Mouse (Mus musculus) ES-Bruce4 (cell line): ENCODE data around the gene Kbtbd12. TPM values are rescaled to one million over a fixed set of nuclear protein-coding genes. Genes with fewer than 3 reads are reported as not detected.

Source experiments
- H3K27ac ChIP-seq: 2 replicates; pipeline ENCODE4 v1.5.1; 2012; ENCODE audit warnings: low read length, inconsistent platforms; ENCODE audit not compliant: insufficient read depth
- H3K27me3 ChIP-seq: 2 replicates; pipeline ENCODE4 v1.6.1; 2012; ENCODE audit warnings: mild to moderate bottlenecking, low read length, inconsistent platforms; ENCODE audit not compliant: control insufficient read depth, poor library complexity, insufficient read depth, severe bottlenecking
- H3K36me3 ChIP-seq: 2 replicates; pipeline ENCODE4 v1.6.1; 2012; ENCODE audit warnings: inconsistent platforms, mild to moderate bottlenecking, low read length, moderate library complexity; ENCODE audit not compliant: control insufficient read depth, poor library complexity, insufficient read depth, severe bottlenecking
- H3K4me1 ChIP-seq: one replicate; pipeline ENCODE4 v1.8.1; 2011; ENCODE audit warnings: low read length; ENCODE audit not compliant: control insufficient read depth, insufficient read depth
- H3K4me3 ChIP-seq: 2 replicates; pipeline ENCODE4 v1.5.1; 2011; ENCODE audit warnings: low read depth, mild to moderate bottlenecking, low read length
- H3K9ac ChIP-seq: 2 replicates; pipeline ENCODE4 v1.6.1; 2012; ENCODE audit warnings: low read depth, mild to moderate bottlenecking, inconsistent platforms; ENCODE audit not compliant: poor library complexity, severe bottlenecking
- H3K9me3 ChIP-seq: replicated peaks from 2 replicates; pipeline ENCODE4 v1.6.1; 2012; ENCODE audit warnings: mild to moderate bottlenecking, low read length, inconsistent platforms; ENCODE audit not compliant: control insufficient read depth, poor library complexity, insufficient read depth, severe bottlenecking
- CTCF ChIP-seq: IDR thresholded peaks from one replicate; pipeline ENCODE4 v1.8.1; 2011; ENCODE audit warnings: low read depth, low read length
- EP300 ChIP-seq: IDR thresholded peaks from 2 replicates; pipeline ENCODE4 v1.6.1; 2011; ENCODE audit warnings: low read depth, low read length; ENCODE audit not compliant: insufficient read depth
- POLR2A ChIP-seq: IDR thresholded peaks from one replicate; pipeline ENCODE4 v1.8.1; 2011; ENCODE audit warnings: low read length; ENCODE audit not compliant: insufficient read depth
- polyA plus RNA-seq: library from polyadenylated mRNA; stranded (reverse); fragments of >200 nt; gene quantifications from 2 replicates; pipeline ENCODE4 v1.2.4, GENCODE M21; 2011; ENCODE audit warnings: low read depth; ENCODE audit not compliant: missing spikeins, insufficient read depth, insufficient read length

Gene Kbtbd12
- polyA plus RNA-seq, 1 experiment: not detected

DNA sequence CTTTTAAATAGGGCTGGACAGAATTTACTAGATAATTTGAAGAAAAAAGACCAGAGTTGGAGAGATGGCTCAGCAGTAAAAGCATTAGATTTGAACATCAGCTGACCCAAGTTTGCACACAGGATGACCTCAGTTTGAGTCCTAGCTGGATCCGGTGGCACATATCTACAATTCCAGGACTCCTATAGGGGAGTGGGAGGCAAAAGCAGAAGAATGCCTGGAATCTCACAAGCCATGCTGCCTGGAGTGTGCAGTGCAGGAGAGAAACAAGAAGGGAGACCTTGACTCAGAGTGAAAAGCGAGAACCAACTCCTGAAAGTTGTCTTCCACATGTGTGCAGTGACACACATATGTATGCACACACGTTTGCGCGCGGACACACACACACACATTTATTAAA is 45.4 kb downstream of the Kbtbd12 start:
- no peak overlapping the region for H3K27ac ChIP-seq
- H3K4me3 ChIP-seq: no peak overlapping the region
- no peaks in the 10 kb centered on the region for H3K27me3 ChIP-seq
- no peaks in the 10 kb centered on the region for H3K9me3 ChIP-seq
- no peak for TF ChIP-seq POLR2A
- H3K36me3 ChIP-seq: no peaks in the 10 kb centered on the region
- no peak overlapping the region for H3K9ac ChIP-seq
- no peaks in the 10 kb centered on the region for H3K4me1 ChIP-seq

- H3K4me3 ChIP-seq: no peak overlapping the region
- H3K9me3 ChIP-seq: no peaks in the 10 kb centered on the region
- H3K36me3 ChIP-seq: no peaks in the 10 kb centered on the region
- H3K4me1 ChIP-seq: no peaks in the 10 kb centered on the region
- no peak overlapping the region for H3K9ac ChIP-seq
- H3K27me3 ChIP-seq: no peaks in the 10 kb centered on the region
- TF ChIP-seq EP300: no peak
- no peak for TF ChIP-seq POLR2A
- no peak overlapping the region for H3K27ac ChIP-seq
Observed at GRCm38 (mm10) chr6:88590231-88590630, 47.5 kb downstream of the Kbtbd12 start.

GRCm38 (mm10) chr6:88589517-88589916 is 48.2 kb downstream of the Kbtbd12 start:
- Histone ChIP-seq H3K4me1 (no peaks in the 10 kb centered on the region), H3K4me3 (no peak overlapping the region), H3K9ac (no peak overlapping the region), H3K36me3 (no peaks in the 10 kb centered on the region), H3K27ac (no peak overlapping the region), H3K27me3 (no peaks in the 10 kb centered on the region), H3K9me3 (no peaks in the 10 kb centered on the region)
- TF ChIP-seq POLR2A (no peak), CTCF (peak; percentile 30)

DNA sequence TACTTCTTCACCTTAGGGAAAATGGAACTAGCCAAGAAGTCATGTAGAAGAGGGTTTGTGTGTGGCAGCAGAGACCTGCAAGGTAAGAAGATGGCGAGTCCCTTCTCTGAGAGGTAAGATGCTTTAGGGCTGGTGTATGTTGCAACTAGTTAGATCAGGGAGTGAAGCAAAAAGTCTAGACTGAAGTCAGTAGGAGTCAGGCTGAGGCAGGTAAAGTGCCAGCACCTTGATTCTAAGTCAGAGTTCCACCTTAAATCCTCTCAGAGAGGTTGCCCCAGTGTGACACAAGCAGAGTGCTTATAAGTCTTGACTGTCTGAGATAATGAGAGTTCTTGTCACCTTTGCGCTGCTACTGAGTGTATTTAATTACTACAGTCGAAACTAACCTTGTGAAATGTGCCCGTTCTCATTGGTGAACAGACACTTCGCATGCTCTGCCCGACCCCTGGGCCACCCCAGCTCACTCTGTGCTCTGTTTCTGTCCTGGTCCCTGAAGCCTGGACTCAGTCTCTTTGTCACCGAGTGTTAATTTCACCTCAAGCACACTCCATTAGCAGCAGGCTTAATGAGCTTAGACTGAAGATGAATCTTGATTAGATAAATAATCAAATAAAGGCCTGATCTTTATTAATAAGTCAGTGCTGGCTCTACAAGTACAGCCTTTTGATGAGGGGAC is 49.0 kb downstream of the Kbtbd12 start:
- H3K4me1 ChIP-seq: no peaks in the 10 kb centered on the region
- H3K9ac ChIP-seq: no peak overlapping the region
- H3K36me3 ChIP-seq: no peaks in the 10 kb centered on the region
- no peak overlapping the region for H3K4me3 ChIP-seq
- H3K9me3 ChIP-seq: no peaks in the 10 kb centered on the region
- no peaks in the 10 kb centered on the region for H3K27me3 ChIP-seq
- TF ChIP-seq POLR2A: no peak
- no peak overlapping the region for H3K27ac ChIP-seq

DNA sequence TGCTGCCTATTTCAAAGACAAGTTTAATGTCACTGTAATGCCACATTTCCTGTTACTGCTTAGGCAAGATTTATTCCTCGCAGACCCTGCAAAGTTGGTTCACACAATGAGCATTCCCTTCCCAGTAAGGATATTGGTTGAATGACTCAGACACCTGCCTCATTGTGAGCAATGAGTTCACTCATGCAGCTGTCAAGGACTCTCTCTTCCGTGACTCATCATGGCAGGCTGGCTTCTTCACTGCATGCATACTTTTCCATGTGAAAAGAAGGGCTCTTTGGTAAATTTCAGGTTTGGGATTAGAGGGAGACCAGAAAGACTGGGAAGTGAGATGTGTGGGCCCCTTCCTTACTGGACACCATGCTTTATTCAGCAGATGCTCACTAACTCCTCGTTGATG is 50.7 kb downstream of the Kbtbd12 start:
- Histone ChIP-seq H3K4me1 (no peaks in the 10 kb centered on the region), H3K27ac (no peak overlapping the region), H3K9me3 (no peaks in the 10 kb centered on the region), H3K36me3 (no peaks in the 10 kb centered on the region), H3K4me3 (no peak overlapping the region), H3K27me3 (no peaks in the 10 kb centered on the region), H3K9ac (no peak overlapping the region)
- TF ChIP-seq CTCF: no peak
- TF ChIP-seq EP300: no peak
- no peak for TF ChIP-seq POLR2A

- H3K27ac ChIP-seq: no peak overlapping the region
- H3K9ac ChIP-seq: no peak overlapping the region
- H3K36me3 ChIP-seq: no peaks in the 10 kb centered on the region
- TF ChIP-seq CTCF (no peak), POLR2A (no peak)
- H3K9me3 ChIP-seq: no peaks in the 10 kb centered on the region
- H3K4me3 ChIP-seq: no peak overlapping the region
- no peaks in the 10 kb centered on the region for H3K4me1 ChIP-seq
- no peaks in the 10 kb centered on the region for H3K27me3 ChIP-seq
Observed at GRCm38 (mm10) chr6:88583950-88584349, 53.8 kb downstream of the Kbtbd12 start.
